Mouse (Mus musculus) cerebellum, postnatal 36 days (tissue): ENCODE measurements around the gene Gxylt2.

Experiments used
- DNase-seq, 2 experiments: peaks; one replicate each; pipeline ENCODE4 v3.0.0; 2021 to 2022; ENCODE audit warnings: mixed read lengths in 2 of 2

The Gxylt2 gene

GRCm38 (mm10) chr6:100704574-100705365 lies at the start of gene Gxylt2:
Gxylt2 (plus strand) TSS chr6:100704734.
- DNase-seq, result no peak

- DNase-seq, result peak; percentile 67 to 71
These were observed 44.1 kb upstream of the Gxylt2 start for GRCm38 (mm10) chr6:100660395-100660794.

DNA sequence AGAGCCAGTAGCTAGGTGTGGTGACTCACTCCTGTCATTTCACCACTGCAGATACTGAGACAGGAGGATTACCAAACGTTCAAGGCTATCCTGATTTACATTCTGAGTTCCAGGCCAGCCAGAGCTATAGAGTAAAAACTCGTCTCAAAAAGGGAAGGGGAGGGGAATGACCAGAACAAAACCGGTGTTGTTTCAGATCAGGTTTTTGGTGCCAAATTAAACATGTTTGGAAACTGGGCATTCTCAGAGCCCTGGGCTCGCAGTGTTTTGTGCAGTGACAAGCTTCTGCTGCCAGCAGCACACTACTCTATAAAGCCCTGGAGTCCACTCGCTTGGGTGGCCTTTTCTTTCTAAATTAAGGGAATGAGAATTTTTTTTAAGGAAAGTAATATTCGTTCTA lies 42.3 kb upstream of the Gxylt2 start:
- no peak for DNase-seq

DNA sequence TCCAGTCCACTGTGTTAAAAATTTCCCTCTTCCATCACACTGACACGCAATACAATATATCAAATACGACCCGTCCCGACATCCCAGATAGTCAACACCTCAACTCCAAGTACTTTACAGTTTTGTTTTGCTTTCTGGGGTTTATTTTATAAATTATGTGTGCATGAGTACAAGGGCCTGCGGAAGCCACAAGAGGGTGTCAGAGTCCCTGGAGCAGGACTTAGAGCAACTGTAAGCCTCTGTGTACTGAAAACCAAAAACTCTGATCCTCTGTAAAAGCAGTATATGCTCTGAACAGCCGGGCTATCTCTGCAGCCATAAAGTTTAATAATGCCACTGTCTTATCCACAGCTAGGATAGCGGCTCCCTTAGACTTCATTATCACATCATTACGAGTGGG lies 36.9 kb upstream of the Gxylt2 start:
- no peak for DNase-seq

DNA sequence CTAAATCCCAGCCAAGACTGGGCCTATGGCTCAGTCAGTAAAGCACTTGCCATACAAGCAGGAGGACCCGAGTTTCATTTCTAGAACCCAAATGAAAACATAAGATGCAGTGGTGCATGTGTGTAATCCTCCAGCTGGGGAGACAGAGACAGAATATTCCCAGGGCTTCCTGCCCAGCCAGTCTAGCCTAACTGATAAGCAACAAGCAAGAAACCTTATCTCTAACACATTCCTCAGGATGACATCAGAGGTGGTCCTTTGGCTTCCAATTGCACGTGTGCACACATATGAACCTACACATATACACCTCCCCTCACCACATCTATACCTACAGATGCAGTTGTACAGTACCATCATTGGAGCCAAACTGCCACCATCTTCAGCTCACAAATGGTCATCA lies 35.7 kb upstream of the Gxylt2 start:
- no peak for DNase-seq

DNA sequence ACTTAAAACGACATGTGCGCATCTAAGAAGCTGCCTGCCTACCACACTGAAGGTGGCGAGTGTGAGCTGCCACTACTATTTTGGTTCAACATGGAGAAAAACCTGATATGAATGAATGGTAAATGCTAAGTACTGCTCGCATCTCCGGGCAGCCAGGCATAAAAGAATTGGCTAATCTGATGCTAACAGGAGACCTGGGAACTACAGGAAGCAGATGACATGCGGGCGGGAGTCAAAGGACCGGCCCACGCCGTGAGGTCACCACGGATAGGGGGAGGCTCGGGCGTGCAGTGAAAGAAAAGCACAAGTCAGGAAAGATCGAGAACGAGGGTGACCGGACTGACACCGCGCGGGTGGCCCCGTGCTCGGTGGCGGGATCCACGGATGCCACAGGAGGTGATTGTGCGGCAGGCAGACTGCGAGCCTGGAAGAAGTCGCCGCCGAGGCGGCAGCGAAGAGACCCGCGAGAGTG lies 34.1 kb upstream of the Gxylt2 start:
- peak; percentile 62 to 64 for DNase-seq

- peak; percentile 84 to 88 for DNase-seq
These were observed 33.6 kb upstream of the Gxylt2 start, which contains the start of gene Shq1 for GRCm38 (mm10) chr6:100670880-100671344. Shq1 (minus strand) TSS chr6:100671157.

DNA sequence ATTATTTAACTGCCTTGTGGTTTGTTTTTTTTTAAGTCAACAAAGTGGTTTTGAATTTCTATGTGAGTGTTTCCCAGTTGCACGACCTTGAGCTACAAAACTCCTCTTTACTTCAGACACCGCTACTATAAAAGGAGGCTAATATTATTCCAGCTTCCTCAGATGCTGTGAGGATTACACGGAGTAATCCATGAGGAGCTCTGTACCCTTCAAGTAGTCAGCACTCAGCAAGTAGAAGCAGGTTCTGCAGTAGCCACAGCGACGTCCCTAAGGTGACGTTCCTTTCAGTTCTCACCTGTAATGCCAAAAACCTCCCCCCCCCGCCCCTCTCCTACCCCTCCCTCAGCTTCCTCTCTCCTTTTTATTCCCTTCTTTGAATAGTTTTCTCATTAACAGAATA lies 33.1 kb upstream of the Gxylt2 start:
- no peak for DNase-seq

- DNase-seq, result no peak
These were observed 29.6 kb upstream of the Gxylt2 start for GRCm38 (mm10) chr6:100674974-100675373.

DNA sequence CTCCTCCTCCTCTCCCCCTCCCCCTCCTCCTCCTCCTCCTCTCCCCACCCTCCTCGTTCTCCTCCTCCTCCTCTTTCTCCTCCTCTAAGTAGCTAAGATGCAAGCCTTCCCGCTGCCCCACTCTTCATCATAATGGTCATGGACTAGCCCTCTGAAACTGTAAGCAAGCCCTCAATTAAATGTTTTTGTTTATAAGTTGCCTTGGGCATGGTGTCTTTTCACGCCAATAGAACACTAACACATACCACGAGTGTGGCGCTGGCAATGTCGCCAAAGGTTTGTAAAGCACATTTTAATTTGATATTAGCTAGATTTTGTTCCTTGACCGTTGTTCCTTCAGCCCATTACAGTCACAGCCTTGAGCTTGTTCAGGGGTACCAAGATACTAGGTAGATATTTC lies 28.1 kb upstream of the Gxylt2 start:
- no peak for DNase-seq

GRCm38 (mm10) chr6:100678636-100679035 lies 25.9 kb upstream of the Gxylt2 start:
- DNase-seq, result no peak

DNA sequence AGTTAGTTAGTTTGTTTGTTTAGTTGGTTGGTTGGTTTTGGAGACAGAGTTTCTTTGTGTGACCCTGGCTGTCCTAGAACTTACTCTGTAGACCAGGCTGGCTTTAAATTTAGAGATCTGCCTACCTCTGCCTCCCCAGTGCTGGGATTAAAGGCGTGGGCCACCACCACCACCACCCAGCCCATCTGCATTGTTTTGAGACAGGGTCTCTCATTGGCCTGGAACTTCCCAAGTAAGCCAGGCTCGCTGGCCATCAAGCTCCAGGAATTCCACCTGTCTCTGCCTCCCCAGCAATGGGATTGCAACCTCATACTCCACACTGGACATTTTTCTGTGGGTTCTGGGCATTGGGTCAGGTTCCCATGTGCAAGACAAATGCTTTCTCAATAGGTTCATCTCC lies 18.2 kb upstream of the Gxylt2 start:
- no peak for DNase-seq

- no peak for DNase-seq
These were observed 4.5 kb upstream of the Gxylt2 start for GRCm38 (mm10) chr6:100699986-100700385.

DNA sequence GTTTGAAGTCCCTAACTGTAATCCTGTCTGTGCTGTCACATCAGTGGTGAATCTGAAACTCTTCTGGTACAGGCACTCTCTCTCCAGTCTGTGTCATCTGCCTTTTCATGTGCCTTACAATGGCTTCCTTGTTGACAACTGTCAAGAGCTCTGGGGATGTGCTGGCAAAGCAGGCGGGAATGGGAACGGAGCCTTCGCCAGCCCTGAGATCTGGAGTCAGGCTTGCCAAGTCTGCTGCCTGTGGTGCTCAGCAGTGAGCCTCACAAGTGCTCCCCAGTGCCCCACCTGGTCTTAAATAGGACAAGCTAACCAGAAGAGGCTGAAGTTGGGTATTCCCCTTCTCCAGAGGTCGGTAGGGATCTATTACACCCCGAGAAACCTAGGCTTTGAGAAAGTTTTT lies 3.8 kb upstream of the Gxylt2 start:
- DNase-seq, result no peak

DNA sequence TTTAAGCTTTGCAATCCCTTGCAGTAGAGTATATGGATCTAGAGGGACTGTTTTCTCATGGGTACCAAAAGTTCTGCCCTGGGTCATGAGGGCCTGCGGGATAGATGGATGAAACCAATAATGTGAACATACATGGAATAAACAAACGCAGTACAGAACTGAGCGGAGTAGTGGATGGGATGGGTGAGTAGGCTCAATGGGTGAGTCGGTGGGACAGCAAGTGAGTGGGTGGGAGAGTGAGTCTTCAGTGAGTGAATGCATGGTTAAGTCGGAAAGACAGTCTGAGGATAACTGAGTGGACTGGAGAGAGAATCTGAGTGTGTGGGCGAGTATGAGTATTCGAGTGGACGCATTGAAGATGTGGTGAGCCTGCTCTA lies 349 bp upstream of the Gxylt2 start:
- DNase-seq, result no peak

- no peak for DNase-seq
These were observed 855 bp downstream of the Gxylt2 start for GRCm38 (mm10) chr6:100705366-100705811.

- no peak for DNase-seq
These were observed 2.3 kb downstream of the Gxylt2 start for GRCm38 (mm10) chr6:100706861-100707260.

DNA sequence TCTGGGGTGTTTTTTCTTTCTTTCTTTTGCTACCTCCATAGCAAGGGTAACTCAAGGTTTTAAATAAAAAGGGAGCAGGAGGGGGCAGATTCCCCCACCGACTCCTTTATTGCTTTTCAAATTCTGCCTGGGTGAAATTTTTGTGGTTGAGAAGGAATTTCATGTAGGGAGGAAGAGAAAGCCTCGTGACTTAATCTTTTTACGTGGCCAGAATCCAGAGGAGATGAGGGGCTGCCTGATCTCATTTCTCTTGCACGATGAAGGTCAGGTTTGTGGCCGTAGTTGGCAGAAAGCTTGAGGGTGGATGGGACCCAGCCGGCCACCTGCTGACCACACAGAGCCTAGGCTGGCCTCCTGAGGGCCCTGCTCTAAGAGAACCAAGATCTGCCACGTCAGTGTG lies 3.0 kb downstream of the Gxylt2 start:
- no peak for DNase-seq

DNA sequence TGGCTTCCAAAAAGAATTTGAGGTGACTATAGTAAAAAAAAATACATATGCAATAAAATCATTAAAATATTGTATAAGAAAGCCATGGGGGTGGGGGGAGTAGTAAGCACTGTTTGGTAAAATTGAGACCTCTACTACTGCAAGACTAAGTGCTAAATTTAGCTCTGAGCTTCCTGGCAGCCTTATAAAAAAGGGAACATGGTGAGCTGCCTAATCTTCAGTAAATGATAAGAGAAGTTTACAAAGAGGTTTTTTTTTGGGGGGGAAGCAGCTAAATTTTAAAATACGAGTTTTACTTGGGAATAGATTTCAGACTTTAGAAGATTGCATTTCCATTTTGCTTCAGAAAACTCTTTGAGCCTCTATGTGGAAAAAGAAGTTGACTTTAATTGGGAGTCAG lies 3.7 kb downstream of the Gxylt2 start:
- no peak for DNase-seq

DNA sequence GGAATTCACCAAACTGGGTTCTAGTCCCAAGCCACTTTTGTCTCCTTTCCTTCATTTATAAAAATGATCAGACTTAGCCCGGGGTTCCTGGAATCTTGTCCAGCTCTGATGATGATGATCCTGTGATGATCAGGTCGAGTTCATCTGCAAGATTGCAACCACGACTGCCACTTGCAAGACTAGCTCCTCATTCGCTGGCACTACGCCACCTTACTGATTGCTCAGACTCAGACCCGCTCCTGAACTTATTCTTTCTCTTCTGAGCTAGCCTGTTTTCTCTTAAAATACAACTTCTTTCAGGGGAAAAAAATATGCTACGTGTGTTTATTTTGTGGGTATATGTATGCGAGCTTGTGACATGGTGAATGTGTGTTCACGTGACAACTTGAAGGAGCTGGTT lies 4.5 kb downstream of the Gxylt2 start:
- DNase-seq, result no peak

DNA sequence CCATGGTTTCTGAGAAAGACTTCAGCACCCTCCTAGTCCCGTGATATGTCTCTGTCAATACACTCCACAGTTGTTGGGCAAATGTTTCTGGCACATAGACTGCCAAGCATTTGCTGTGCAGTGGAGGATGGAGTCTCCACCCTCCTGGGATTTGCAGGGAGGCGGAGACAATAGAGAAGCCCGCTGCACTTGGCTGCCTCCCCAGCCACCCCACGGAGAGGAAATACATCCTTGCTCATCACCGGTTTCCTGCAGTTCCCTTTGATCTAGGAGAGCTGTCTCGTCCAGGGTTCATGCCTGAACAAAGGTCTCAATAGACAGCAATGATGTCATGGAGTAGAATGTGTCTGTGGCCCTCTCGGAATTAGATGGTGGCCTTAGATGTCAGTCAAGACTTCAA lies 4.9 kb downstream of the Gxylt2 start:
- peak in 1 of 2 experiments; percentile 14 for DNase-seq

DNA sequence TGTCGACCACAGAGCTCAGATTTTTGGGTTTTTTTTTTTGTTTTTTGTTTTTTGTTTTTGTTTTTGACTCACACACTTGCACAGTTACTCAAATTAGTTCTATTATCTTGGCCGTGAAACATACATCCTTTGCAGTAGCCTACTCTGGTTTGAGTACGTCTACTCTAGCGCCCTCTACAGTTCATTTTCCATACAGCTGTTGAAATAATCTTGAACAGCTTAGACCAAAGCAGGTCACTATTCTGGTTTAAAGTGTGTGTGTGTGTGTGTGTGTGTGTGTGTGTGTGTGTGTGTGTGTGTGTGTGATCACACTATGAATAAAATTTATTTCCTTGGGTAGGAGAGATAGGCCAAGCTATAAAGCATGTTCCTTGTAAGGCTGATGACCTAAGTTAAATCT lies 5.6 kb downstream of the Gxylt2 start:
- no peak for DNase-seq

GRCm38 (mm10) chr6:100710866-100711265 lies 6.3 kb downstream of the Gxylt2 start:
- DNase-seq, result no peak

GRCm38 (mm10) chr6:100715296-100715828 lies 10.8 kb downstream of the Gxylt2 start:
- no peak for DNase-seq
